Mouse (Mus musculus) forebrain, embryonic 13.5 days (tissue): Measurements from ENCODE around the gene Fitm2. TPM values are rescaled to one million over a fixed set of nuclear protein-coding genes. Genes with fewer than 3 reads are reported as not detected.
"Not testable (repeated sequence)": the region's sequence is repeated elsewhere in the genome, so short reads cannot be mapped to it uniquely, and the experiment has no call there.

Experiments used
- ATAC-seq: fragments of 200-750 bp; cut with Nextera tagmentation; 2 replicates; pipeline ENCODE4 v1.8.0; 2017
- H3K27ac ChIP-seq: fragments of 300-500 bp; sonication (generic); 2 replicates; pipeline ENCODE4 v1.5.1; 2015; ENCODE audit warnings: inconsistent platforms, mild to moderate bottlenecking, moderate library complexity
- H3K27me3 ChIP-seq: fragments of 300-500 bp; sonication (generic); 2 replicates; pipeline ENCODE4 v1.6.1; 2015; ENCODE audit warnings: mild to moderate bottlenecking, inconsistent platforms
- H3K36me3 ChIP-seq: fragments of 300-500 bp; sonication (generic); 2 replicates; pipeline ENCODE4 v1.6.1; 2015; ENCODE audit warnings: mild to moderate bottlenecking, inconsistent platforms; ENCODE audit not compliant: poor library complexity, severe bottlenecking
- H3K4me1 ChIP-seq: fragments of 300-500 bp; sonication (generic); 2 replicates; pipeline ENCODE4 v1.6.1; 2015; ENCODE audit warnings: inconsistent platforms
- H3K4me2 ChIP-seq: fragments of 300-500 bp; sonication (generic); 2 replicates; pipeline ENCODE4 v1.6.1; 2015; ENCODE audit warnings: inconsistent platforms, mild to moderate bottlenecking, moderate library complexity
- H3K4me3 ChIP-seq: fragments of 300-500 bp; sonication (generic); 2 replicates; pipeline ENCODE4 v1.5.1; 2015; ENCODE audit warnings: mild to moderate bottlenecking, inconsistent platforms
- H3K9ac ChIP-seq: fragments of 300-500 bp; sonication (generic); 2 replicates; pipeline ENCODE4 v1.6.1; 2015; ENCODE audit warnings: mild to moderate bottlenecking, inconsistent platforms
- H3K9me3 ChIP-seq: fragments of 300-500 bp; sonication (generic); replicated peaks from 2 replicates; pipeline ENCODE4 v1.6.1; 2016; ENCODE audit warnings: inconsistent platforms
- WGBS: fragments of 180-500 bp; shearing (Covaris S2); methylation state at CpG from one replicate; pipeline ENCODE4 v1.1.7; 2015; 5-methylcytosine and 5-hydroxymethylcytosine counted together
- polyA plus RNA-seq: library from polyadenylated mRNA; unstranded; fragments of >200 nt; fragmentation: Nextera tagmentation; extraction: Ambion mirVana; gene quantifications from 2 replicates; pipeline ENCODE4 v1.2.1, GENCODE M21; 2015

Gene Fitm2
- polyA plus RNA-seq, 1 experiment from 2014 or later = 10.2 TPM

DNA sequence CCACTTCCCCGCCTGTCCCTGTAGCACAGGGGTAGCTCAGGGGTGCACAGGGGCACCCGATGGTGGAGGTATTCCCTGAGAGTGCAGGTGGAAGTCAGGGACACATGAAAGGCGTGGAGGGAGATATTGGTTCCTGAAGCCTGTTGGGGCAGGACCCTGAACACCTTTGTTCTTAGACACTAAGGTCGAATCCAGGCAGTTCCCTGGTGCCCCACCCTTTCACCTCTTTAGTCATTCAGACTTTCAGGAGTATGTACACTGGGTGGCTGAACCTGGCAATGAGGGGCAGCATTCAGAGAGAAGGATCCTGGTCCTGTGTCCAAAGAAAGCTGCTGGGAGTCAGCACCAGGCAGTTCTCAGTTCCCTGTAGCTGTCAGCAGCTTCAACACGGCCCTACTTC lies 10.0 kb downstream of the Fitm2 start:
- H3K4me1 ChIP-seq = 0 out of 2 replicates have a peak, but pooled peaks cover 7% of the 10 kb centered on the region
- no peak overlapping the region for H3K4me2 ChIP-seq
- 0 out of 2 replicates have a peak, but pooled peaks cover 4% of the 10 kb centered on the region for H3K27me3 ChIP-seq
- no peak overlapping the region for H3K9ac ChIP-seq
- H3K27ac ChIP-seq = no peak overlapping the region
- H3K4me3 ChIP-seq = no peak overlapping the region
- peaks cover 10% of the 10 kb centered on the region for H3K36me3 ChIP-seq
- no peak for ATAC-seq
- WGBS = 81% methylated on average over 5 of the region's 5 CpGs
- no peaks in the 10 kb centered on the region for H3K9me3 ChIP-seq

- ATAC-seq, H3K36me3 ChIP-seq, H3K9me3 ChIP-seq, H3K9ac ChIP-seq, H3K4me3 ChIP-seq, H3K4me2 ChIP-seq, H3K27me3 ChIP-seq, H3K4me1 ChIP-seq, H3K27ac ChIP-seq: not testable (repeated sequence)
- WGBS = 95% methylated on average over 9 of the region's 9 CpGs
These were observed 11.1 kb downstream of the Fitm2 start for GRCm38 (mm10) chr2:163461307-163461706.

DNA sequence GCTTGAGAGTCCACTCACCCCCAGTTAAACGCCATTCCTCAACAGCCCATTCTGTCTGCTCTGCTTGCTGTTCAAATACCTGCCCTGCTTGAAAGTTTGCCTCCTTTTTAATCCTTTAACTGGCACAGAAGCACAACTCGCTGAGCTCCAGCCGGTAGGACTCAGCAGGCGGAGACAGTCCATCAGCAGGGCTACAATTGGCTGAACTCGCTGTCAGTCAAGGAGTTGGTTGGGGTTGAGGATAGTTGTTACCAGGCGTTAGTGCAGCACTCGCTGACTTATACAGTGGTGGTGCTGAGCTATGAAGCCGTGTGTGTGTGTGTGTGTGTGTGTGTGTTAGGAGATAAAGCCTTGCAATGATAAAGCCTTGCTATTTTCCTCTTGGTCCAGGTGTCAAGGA lies 11.8 kb downstream of the Fitm2 start:
- no peaks in the 10 kb centered on the region for H3K36me3 ChIP-seq
- 0 out of 2 replicates have a peak, but pooled peaks cover 7% of the 10 kb centered on the region for H3K4me1 ChIP-seq
- no peak overlapping the region for H3K4me2 ChIP-seq
- no peaks in the 10 kb centered on the region for H3K9me3 ChIP-seq
- H3K27me3 ChIP-seq = 0 out of 2 replicates have a peak, but pooled peaks cover 4% of the 10 kb centered on the region
- no peak overlapping the region for H3K4me3 ChIP-seq
- ATAC-seq = no peak
- WGBS = 90% methylated on average over 8 of the region's 8 CpGs
- no peak overlapping the region for H3K9ac ChIP-seq
- H3K27ac ChIP-seq = no peak overlapping the region

DNA sequence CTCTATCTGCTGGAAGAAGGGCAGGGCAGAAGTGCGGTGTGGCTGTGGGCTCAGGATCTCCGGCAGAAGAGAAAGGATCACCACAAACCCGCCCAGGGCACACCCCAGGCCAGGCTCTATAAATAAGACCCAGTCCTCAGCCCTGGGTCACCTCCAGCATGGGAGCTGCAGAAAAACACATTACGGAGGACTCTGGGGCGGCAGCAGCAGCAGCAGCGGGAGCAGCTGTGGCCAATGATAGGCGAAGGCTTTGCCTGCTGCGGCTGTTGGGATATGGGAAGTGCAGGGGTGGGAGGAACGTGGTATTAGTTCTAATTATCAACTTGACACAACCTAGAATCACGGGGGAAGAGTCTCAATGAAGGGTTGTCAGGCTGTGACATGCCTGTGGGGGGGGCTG lies 13.0 kb downstream of the Fitm2 start:
- Histone ChIP-seq H3K4me2 (peak overlapping the region; percentile 37), H3K9ac (no peak overlapping the region), H3K9me3 (no peaks in the 10 kb centered on the region), H3K36me3 (peaks cover 11% of the 10 kb centered on the region), H3K4me1 (0 out of 2 replicates have a peak, but pooled peaks cover 7% of the 10 kb centered on the region), H3K27me3 (0 out of 2 replicates have a peak, but pooled peaks cover 4% of the 10 kb centered on the region), H3K4me3 (no peak overlapping the region), H3K27ac (0 out of 2 replicates have a peak overlapping the region, but pooled peaks have one; percentile 6)
- ATAC-seq = peak; percentile 19; the same call in 1 of the 2 replicates
- WGBS = 48% methylated on average over 10 of the region's 10 CpGs

DNA sequence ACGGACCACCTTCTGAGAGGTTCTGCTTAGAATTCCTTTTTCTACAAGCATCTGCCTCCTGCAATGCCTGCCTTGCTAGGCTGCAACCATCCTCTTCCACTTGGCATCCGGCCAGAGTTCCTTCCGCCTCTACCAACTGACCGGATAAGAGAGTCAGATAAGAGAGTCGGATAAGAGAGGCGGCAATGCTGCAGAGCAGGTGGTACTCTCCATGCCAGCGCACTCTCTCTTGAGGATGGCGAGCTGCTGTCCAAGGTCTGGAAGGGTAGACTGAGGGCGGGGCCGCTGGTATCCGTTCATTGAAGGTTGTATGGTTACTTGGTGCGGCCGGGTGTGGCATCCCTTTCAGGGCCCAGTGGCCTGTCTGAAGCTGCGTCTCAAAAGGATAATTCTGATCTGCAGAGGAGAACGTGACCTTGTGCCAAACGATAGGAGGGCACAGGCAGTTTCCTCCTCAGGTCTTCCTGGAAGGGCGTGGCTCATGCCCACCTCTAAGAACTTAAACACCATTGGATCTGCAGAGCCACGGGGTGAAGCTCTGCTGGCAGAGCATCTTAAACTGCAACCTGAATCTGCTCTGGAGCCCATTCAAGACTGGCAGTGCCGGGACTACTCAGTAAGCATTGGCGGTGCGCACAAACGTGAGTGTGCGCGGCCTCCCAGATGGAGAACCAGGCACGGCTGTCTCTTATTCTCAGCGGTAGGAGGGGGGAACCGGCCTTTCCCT lies 13.7 kb downstream of the Fitm2 start:
- H3K9me3 ChIP-seq = no peaks in the 10 kb centered on the region
- no peak overlapping the region for H3K4me3 ChIP-seq
- no peak overlapping the region for H3K9ac ChIP-seq
- H3K4me2 ChIP-seq = peak overlapping the region; percentile 37
- WGBS = 55% methylated on average over 27 of the region's 27 CpGs
- peak; percentile 13; the same call in 1 of the 2 replicates for ATAC-seq
- H3K27me3 ChIP-seq = 0 out of 2 replicates have a peak, but pooled peaks cover 4% of the 10 kb centered on the region
- 0 out of 2 replicates have a peak overlapping the region, but pooled peaks have one; percentile 6 for H3K27ac ChIP-seq
- H3K4me1 ChIP-seq = 0 out of 2 replicates have a peak, but pooled peaks cover 7% of the 10 kb centered on the region
- H3K36me3 ChIP-seq = peaks cover 18% of the 10 kb centered on the region

DNA sequence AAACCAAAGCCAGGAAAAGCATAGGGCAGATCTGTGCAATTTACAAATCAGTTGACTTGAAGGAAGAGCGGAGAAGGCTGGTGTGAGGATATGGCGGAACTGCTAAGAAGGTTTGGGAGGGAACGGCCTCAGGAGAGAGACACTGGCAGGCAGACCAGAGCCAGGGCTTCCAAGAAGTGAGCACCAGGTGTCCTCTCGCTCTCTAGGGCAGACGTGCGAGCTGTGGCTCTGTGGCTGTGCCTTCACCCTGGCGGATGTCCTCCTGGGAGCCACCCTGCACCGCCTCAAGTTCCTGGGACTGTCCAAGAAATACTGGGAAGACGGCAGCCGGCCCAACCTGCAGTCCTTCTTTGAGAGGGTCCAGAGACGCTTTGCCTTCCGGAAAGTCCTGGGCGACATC lies 19.1 kb downstream of the Fitm2 start:
- Histone ChIP-seq H3K9me3 (no peaks in the 10 kb centered on the region), H3K4me1 (no peaks in the 10 kb centered on the region), H3K27me3 (0 out of 2 replicates have a peak, but pooled peaks cover 4% of the 10 kb centered on the region), H3K4me2 (no peak overlapping the region), H3K9ac (no peak overlapping the region), H3K4me3 (no peak overlapping the region), H3K36me3 (peaks cover 60% of the 10 kb centered on the region), H3K27ac (no peak overlapping the region)
- WGBS = 94% methylated on average over 13 of the region's 13 CpGs
- ATAC-seq = no peak

- Histone ChIP-seq H3K4me3 (no peak overlapping the region), H3K27ac (no peak overlapping the region), H3K9ac (no peak overlapping the region), H3K27me3 (0 out of 2 replicates have a peak, but pooled peaks cover 1% of the 10 kb centered on the region), H3K9me3 (no peaks in the 10 kb centered on the region), H3K36me3 (peaks cover 66% of the 10 kb centered on the region), H3K4me2 (no peak overlapping the region), H3K4me1 (no peaks in the 10 kb centered on the region)
- ATAC-seq = no peak
- WGBS = 93% methylated on average over 6 of the region's 6 CpGs
These were observed 19.7 kb downstream of the Fitm2 start for GRCm38 (mm10) chr2:163452738-163453137.

GRCm38 (mm10) chr2:163450668-163451295 lies 21.6 kb downstream of the Fitm2 start:
- Histone ChIP-seq H3K4me3 (no peak overlapping the region), H3K4me1 (no peaks in the 10 kb centered on the region), H3K4me2 (no peak overlapping the region), H3K36me3 (peaks cover 85% of the 10 kb centered on the region), H3K9me3 (no peaks in the 10 kb centered on the region), H3K9ac (no peak overlapping the region), H3K27me3 (no peaks in the 10 kb centered on the region), H3K27ac (no peak overlapping the region)
- ATAC-seq = peak; percentile 58; the same call in 1 of the 2 replicates
- WGBS = 69% methylated on average over 6 of the region's 6 CpGs

DNA sequence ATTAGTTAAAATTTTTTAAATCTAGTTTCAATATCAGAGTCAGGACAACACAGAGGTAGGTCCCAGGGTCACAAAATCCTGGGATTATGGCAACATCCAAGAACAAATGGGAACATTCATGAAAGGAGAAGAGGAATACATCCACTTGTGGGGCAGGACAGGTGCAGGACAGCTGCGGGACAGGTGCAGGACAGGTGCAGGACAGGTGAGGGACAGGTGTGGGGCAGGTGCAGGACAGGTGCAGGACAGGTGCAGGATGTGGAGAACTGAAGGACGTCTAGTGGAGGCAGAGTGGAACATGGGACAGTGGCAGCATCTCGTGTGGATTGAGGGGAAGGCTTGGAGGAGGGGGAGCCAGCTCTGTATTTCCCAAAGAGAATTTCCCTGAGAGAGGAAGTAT lies 23.2 kb downstream of the Fitm2 start:
- Histone ChIP-seq H3K4me2 (no peak overlapping the region), H3K9me3 (no peaks in the 10 kb centered on the region), H3K27me3 (no peaks in the 10 kb centered on the region), H3K9ac (no peak overlapping the region), H3K4me1 (no peaks in the 10 kb centered on the region), H3K36me3 (peaks cover 74% of the 10 kb centered on the region), H3K27ac (no peak overlapping the region), H3K4me3 (no peak overlapping the region)
- 67% methylated on average over 3 of the region's 3 CpGs for WGBS
- no peak for ATAC-seq

- no peak overlapping the region for H3K4me3 ChIP-seq
- no peaks in the 10 kb centered on the region for H3K4me1 ChIP-seq
- H3K27me3 ChIP-seq = no peaks in the 10 kb centered on the region
- H3K9me3 ChIP-seq = no peaks in the 10 kb centered on the region
- 83% methylated on average over 12 of the region's 12 CpGs for WGBS
- ATAC-seq = no peak
- H3K36me3 ChIP-seq = peaks cover 56% of the 10 kb centered on the region
- H3K27ac ChIP-seq = no peak overlapping the region
- no peak overlapping the region for H3K4me2 ChIP-seq
- no peak overlapping the region for H3K9ac ChIP-seq
These were observed 25.1 kb downstream of the Fitm2 start for GRCm38 (mm10) chr2:163447375-163447774.

DNA sequence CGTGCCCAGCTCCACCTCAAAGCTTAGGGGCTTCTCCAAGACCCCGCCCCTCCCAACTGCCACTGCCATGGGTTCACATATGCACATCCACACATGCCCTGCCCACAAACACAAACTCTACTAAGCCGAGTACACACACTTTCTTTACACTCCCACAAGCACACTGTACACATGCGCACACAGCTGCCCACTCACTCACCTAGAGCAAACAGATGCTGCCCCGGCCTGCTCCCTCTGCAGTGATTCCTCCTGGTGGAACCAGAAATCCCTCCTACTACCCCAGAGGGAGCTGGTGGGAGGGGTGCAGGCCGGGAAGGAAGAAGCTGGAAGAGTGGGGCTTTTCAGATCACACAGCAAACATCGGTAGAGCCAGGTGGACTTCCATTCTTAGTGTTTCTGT lies 28.4 kb downstream of the Fitm2 start:
- no peak for ATAC-seq
- H3K4me1 ChIP-seq = peaks cover 23% of the 10 kb centered on the region
- peaks cover 32% of the 10 kb centered on the region for H3K36me3 ChIP-seq

DNA sequence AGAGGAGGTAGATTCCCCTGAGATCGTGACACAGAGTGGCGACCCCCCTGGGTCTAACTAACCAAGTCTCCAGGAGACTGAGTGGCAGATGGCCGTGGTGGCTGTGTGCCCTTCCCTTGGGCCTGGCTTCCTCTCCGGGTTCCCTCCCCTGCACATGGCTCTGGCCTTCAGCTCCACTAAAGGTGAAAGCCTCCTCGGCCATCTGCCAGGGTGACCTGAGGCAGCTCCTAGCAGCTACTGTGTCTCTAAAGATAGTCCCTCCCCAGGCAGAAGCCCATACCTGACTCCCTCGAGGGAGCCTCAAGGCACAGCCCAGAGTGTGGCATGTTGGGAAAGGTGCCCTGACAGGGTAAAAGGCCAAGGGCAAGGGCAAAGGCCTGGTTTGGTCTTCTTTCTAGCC lies 28.9 kb downstream of the Fitm2 start:
- H3K4me2 ChIP-seq = no peak overlapping the region
- no peak overlapping the region for H3K4me3 ChIP-seq
- H3K27ac ChIP-seq = no peak overlapping the region
- peaks cover 27% of the 10 kb centered on the region for H3K36me3 ChIP-seq
- H3K9ac ChIP-seq = no peak overlapping the region
- no peaks in the 10 kb centered on the region for H3K9me3 ChIP-seq
- WGBS = 80% methylated on average over 6 of the region's 6 CpGs
- ATAC-seq = no peak
- H3K4me1 ChIP-seq = peaks cover 25% of the 10 kb centered on the region
- H3K27me3 ChIP-seq = no peaks in the 10 kb centered on the region

More for the DNA sequence above, 28.4 kb downstream of the Fitm2 start:
- WGBS = 78% methylated on average over 7 of the region's 7 CpGs
- Histone ChIP-seq H3K4me3 (no peak overlapping the region), H3K27ac (no peak overlapping the region), H3K9me3 (no peaks in the 10 kb centered on the region), H3K9ac (no peak overlapping the region), H3K4me2 (no peak overlapping the region), H3K27me3 (no peaks in the 10 kb centered on the region)
